Mouse (Mus musculus): ENCODE measurements around the gene Hes1. TPM values are rescaled to one million over a fixed set of nuclear protein-coding genes. Genes with fewer than 3 reads are reported as not detected.

The Hes1 gene
- polyA plus RNA-seq, 1 experiment: 22.4 TPM

DNA sequence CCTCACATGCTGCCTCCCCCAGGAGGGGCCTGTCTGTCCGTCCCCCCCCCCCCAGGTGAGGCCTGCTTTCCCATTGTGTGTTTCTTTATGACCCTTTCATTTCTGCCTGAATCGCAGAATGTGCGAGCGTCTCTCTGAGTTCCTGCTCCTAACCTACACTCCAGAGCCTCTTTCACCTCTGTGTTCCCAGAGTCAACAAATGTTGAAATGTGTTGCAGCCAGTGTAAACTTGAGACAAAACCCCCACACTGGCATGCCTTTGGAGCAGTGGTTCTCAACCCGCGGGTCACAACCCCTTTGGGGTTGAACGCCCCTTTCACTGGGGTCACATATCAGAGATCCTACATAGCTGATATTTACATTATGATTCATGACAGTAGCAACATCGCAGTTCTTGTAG, 49.6 kb downstream of the Hes1 start:
- DNase-seq: no peak
- no peak overlapping the region for H3K27ac ChIP-seq (ENCODE audit: insufficient read depth, low read length)
- TF ChIP-seq POLR2A (IDR thresholded peaks at IDR 0.05; ENCODE audit: borderline replicate concordance, insufficient read depth, low read length) (no peak), CTCF (IDR thresholded peaks at IDR 0.05; ENCODE audit: borderline replicate concordance, insufficient read depth, low read depth, low read length) (no peak)
- no peak overlapping the region for H3K4me3 ChIP-seq (replicated peaks; ENCODE audit: insufficient read depth, low read depth, low read length)
- no peaks in the 10 kb centered on the region for H3K4me1 ChIP-seq (ENCODE audit: control insufficient read depth, insufficient read depth, low read length)
- 90% methylated on average over 8 of the region's 8 CpGs for WGBS
- no peaks in the 10 kb centered on the region for H3K27me3 ChIP-seq (ENCODE audit: control insufficient read depth, insufficient read depth, low read length)

DNA sequence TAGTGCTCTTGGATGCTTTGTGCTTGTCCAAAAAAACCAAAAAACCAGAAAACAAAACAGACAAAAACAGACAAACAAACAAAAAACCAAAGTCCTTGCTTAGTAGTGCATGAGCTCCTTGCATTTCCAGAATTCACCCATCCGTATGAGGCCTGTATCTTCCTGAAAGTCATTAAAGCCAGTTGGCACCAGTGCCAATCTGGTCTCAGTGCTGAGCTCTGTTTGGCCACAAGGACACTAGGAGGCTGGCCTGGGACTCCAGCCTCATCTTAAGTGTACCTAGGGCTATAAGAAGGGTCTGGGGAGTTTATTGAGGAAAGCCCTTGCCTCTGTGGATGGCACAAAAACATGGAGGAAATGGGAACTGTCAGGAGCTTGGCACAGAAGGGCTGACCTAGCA, 50.3 kb downstream of the Hes1 start:
- DNase-seq: no peak
- Histone ChIP-seq H3K4me3 (replicated peaks; ENCODE audit: insufficient read depth, low read depth, low read length) (no peak overlapping the region), H3K4me1 (ENCODE audit: control insufficient read depth, insufficient read depth, low read length) (no peaks in the 10 kb centered on the region), H3K27me3 (ENCODE audit: control insufficient read depth, insufficient read depth, low read length) (no peaks in the 10 kb centered on the region), H3K27ac (ENCODE audit: insufficient read depth, low read length) (no peak overlapping the region)
- WGBS: 36% methylated on average over 1 of the region's 1 CpGs
- TF ChIP-seq CTCF (IDR thresholded peaks at IDR 0.05; ENCODE audit: borderline replicate concordance, insufficient read depth, low read depth, low read length) (no peak), POLR2A (IDR thresholded peaks at IDR 0.05; ENCODE audit: borderline replicate concordance, insufficient read depth, low read length) (no peak)

Other genes starting within 250 kb of the Hes1 start
- gene Cpn2, start 203.1 kb downstream of the Hes1 start, polyA plus RNA-seq (2012; rRNA removed): not detected in 2 replicates
- not detected in 2 replicates for gene Lrrc15, start 218.9 kb downstream of the Hes1 start, polyA plus RNA-seq (2012; rRNA removed)
- gene Gp5, start 246.4 kb downstream of the Hes1 start, polyA plus RNA-seq (2012; rRNA removed): 1.4 TPM in 2 replicates

Measured in cerebellum, adult 2 months (tissue).